Mouse (Mus musculus) bone marrow macrophage, adult 2 months (primary cell): Measurements from ENCODE around the gene Tuba8.

ENCODE experiments used
- CTCF ChIP-seq: IDR thresholded peaks from 2 replicates; pipeline ENCODE4 v1.5.1; 2012; ENCODE audit warnings: low read depth, mild to moderate bottlenecking, low read length, moderate library complexity
- POLR2A ChIP-seq: IDR thresholded peaks from 2 replicates; pipeline ENCODE4 v1.6.1; 2012; ENCODE audit warnings: mild to moderate bottlenecking, low read depth, low read length, borderline replicate concordance

DNA sequence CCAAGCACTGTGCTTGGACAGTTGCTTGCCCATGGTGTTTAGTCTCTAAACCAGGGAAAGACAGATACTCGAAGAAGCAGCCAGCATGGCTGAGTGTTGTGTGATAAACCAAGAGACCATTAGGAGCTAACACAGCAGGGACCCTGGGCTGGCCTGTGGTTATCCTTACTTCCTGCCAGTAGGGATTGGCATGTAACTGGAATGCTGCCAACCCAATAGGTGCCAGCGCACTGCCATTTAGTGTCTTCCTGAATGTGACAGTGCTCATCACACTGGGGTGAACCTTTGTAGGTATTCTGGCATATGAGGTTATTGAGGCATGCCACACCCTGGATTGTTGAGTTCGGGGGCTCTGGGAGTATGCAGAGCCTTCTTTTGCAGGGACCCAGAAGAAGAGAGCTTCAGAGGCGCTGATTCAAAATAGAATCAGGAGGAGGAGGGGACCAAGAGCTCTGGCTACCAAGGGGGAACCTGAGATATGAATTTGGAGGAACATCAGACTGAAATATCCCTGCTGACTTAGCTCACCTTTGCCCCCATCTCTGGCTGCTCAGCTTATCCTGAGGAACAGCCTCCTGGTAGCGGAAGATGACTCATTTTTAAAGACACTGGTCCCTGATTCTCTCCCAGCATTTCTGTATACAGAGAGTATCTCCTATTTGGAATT, 6.2 kb downstream of the Tuba8 start:
- TF ChIP-seq CTCF (no peak), POLR2A (no peak)
